Mouse (Mus musculus) lung, postnatal 10 days (tissue): ENCODE data around the gene Cnn2.
A peak's percentile ranks its signal among the peaks of the same experiment; 100 is the strongest.

Source experiments
- DNase-seq: peaks from one replicate; pipeline ENCODE4 v3.0.0; 2021

The Cnn2 gene

GRCm38 (mm10) chr10:79988506-79989271 lies at the start of gene Cnn2:
Cnn2 (plus strand) TSS chr10:79988584.
- peak; percentile 84 for DNase-seq

- DNase-seq, result no peak
Measured at GRCm38 (mm10) chr10:79940749-79941148, 47.6 kb upstream of the Cnn2 start.

GRCm38 (mm10) chr10:79942988-79943387 lies 45.4 kb upstream of the Cnn2 start:
- no peak for DNase-seq

GRCm38 (mm10) chr10:79943471-79943901 lies 44.9 kb upstream of the Cnn2 start:
- DNase-seq, result no peak

GRCm38 (mm10) chr10:79945507-79946234 lies 42.7 kb upstream of the Cnn2 start:
- peak; percentile 55 for DNase-seq

GRCm38 (mm10) chr10:79946752-79947322 lies 41.5 kb upstream of the Cnn2 start:
- DNase-seq, result no peak

- DNase-seq, result no peak
Measured at GRCm38 (mm10) chr10:79947502-79947901, 40.9 kb upstream of the Cnn2 start.

GRCm38 (mm10) chr10:79949873-79950272 lies 38.5 kb upstream of the Cnn2 start:
- DNase-seq, result no peak

GRCm38 (mm10) chr10:79950661-79951060 lies 37.7 kb upstream of the Cnn2 start:
- DNase-seq, result no peak

GRCm38 (mm10) chr10:79953946-79954345 lies 34.4 kb upstream of the Cnn2 start:
- DNase-seq, result peak; percentile 71

GRCm38 (mm10) chr10:79955691-79956090 lies 32.7 kb upstream of the Cnn2 start:
- DNase-seq, result no peak

GRCm38 (mm10) chr10:79956643-79957154 lies 31.7 kb upstream of the Cnn2 start:
- DNase-seq, result no peak

- peak; percentile 93 for DNase-seq
Measured at GRCm38 (mm10) chr10:79958140-79958816, 30.1 kb upstream of the Cnn2 start.

- peak; percentile 69 for DNase-seq
Measured at GRCm38 (mm10) chr10:79959412-79959811, 29.0 kb upstream of the Cnn2 start.

- DNase-seq, result peak; percentile 99
Measured at GRCm38 (mm10) chr10:79959847-79960601, 28.4 kb upstream of the Cnn2 start, which contains the start of gene Wdr18. Wdr18 (plus strand) TSS chr10:79960152.

GRCm38 (mm10) chr10:79960671-79961294 lies 27.6 kb upstream of the Cnn2 start:
- DNase-seq, result no peak

- DNase-seq, result no peak
Measured at GRCm38 (mm10) chr10:79964727-79965126, 23.7 kb upstream of the Cnn2 start.

- DNase-seq, result no peak
Measured at GRCm38 (mm10) chr10:79965325-79965724, 23.1 kb upstream of the Cnn2 start.

GRCm38 (mm10) chr10:79966886-79967400 lies 21.4 kb upstream of the Cnn2 start:
- no peak for DNase-seq

GRCm38 (mm10) chr10:79968181-79968580 lies 20.2 kb upstream of the Cnn2 start:
- DNase-seq, result no peak

- DNase-seq, result no peak
Measured at GRCm38 (mm10) chr10:79969124-79969568, 19.2 kb upstream of the Cnn2 start.
